Mouse (Mus musculus): Measurements from ENCODE around the gene Lonp1. TPM values are rescaled to one million over a fixed set of nuclear protein-coding genes. Genes with fewer than 3 reads are reported as not detected.

Lonp1 gene
- polyA plus RNA-seq (2012; ENCODE audit: insufficient read depth, low replicate concordance), result 35.4 and 50.4 TPM in 2 replicates

- peaks cover 41% of the 10 kb centered on the region for H3K4me1 ChIP-seq
- H3K36me3 ChIP-seq (replicated peaks; ENCODE audit: low read length), result peaks cover 32% of the 10 kb centered on the region
- peaks cover 12% of the 10 kb centered on the region for H3K27me3 ChIP-seq (replicated peaks)
- peak within 1 kb of the TSS; percentile 99 for H3K4me3 ChIP-seq (replicated peaks)
- TF ChIP-seq GATA1 (IDR thresholded peaks at IDR 0.05; ENCODE audit: borderline replicate concordance, low read length) (no peak), FLI1 (IDR thresholded peaks at IDR 0.05; ENCODE audit: low read length) (no peak)
- H3K9me3 ChIP-seq, result peaks cover 5% of the 10 kb centered on the region; the same call in 1 of the 2 replicates
Measured at GRCm38 (mm10) chr17:56626754-56627470, at the start of gene Lonp1. Gene Lonp1 (minus strand): TSS chr17:56626887.

GRCm38 (mm10) chr17:56673647-56674416, 47.1 kb upstream of the Lonp1 start:
- peaks cover 5% of the 10 kb centered on the region for H3K27me3 ChIP-seq (replicated peaks)
- H3K4me1 ChIP-seq, result peaks cover 63% of the 10 kb centered on the region
- H3K4me3 ChIP-seq (replicated peaks), result peak overlapping the region; percentile 95
- TF ChIP-seq GATA1 (IDR thresholded peaks at IDR 0.05; ENCODE audit: borderline replicate concordance, low read length) (no peak), FLI1 (IDR thresholded peaks at IDR 0.05; ENCODE audit: low read length) (no peak)
- peaks cover 31% of the 10 kb centered on the region for H3K36me3 ChIP-seq (replicated peaks; ENCODE audit: low read length)
- no peaks in the 10 kb centered on the region for H3K9me3 ChIP-seq

DNA sequence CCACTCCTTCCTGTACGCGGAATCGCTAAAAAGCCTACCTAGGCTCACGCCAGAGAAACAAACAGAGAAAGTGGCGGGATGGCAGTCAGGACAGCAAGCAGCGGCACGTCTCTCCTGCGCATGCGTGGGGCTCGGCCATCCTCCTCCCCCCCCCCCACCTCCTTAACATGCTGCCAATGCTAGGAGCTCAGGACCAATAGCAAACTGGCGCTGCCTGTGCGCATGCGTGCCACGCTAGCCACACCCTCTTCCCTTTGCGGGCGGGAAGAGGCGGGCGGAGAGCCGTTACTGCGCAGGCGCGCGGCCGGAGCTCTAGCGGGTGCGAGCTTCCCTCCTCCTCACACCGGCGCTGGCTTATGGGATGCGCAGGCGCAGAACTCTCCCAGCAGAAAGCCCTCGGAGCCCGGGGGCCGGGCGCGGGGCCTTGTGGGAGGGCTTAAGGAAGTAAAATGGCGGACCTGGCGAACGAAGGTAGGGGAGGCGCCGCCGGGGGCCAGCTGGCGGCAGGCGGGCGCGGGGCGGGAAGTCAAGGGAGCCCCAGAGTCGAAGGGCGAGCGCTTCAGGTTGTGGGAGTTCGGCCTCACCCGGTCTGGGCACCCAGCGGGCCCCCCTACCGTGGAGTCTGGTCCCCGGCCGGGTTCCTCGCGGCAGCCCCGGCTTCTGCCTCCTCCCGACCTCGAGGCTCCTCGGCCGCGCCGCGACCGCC, 46.4 kb upstream of the Lonp1 start, which contains the start of gene Ranbp3:
Gene Ranbp3 (plus strand): TSS at position 354 of the 706 bp plus-strand sequence.
- TF ChIP-seq FLI1 (IDR thresholded peaks at IDR 0.05; ENCODE audit: low read length) (no peak), GATA1 (IDR thresholded peaks at IDR 0.05; ENCODE audit: borderline replicate concordance, low read length) (no peak)
- H3K27me3 ChIP-seq (replicated peaks), result peaks cover 11% of the 10 kb centered on the region
- no peaks in the 10 kb centered on the region for H3K9me3 ChIP-seq
- H3K4me1 ChIP-seq, result peaks cover 67% of the 10 kb centered on the region
- peak within 1 kb of the TSS; percentile 95 for H3K4me3 ChIP-seq (replicated peaks)
- peaks cover 28% of the 10 kb centered on the region for H3K36me3 ChIP-seq (replicated peaks; ENCODE audit: low read length)

DNA sequence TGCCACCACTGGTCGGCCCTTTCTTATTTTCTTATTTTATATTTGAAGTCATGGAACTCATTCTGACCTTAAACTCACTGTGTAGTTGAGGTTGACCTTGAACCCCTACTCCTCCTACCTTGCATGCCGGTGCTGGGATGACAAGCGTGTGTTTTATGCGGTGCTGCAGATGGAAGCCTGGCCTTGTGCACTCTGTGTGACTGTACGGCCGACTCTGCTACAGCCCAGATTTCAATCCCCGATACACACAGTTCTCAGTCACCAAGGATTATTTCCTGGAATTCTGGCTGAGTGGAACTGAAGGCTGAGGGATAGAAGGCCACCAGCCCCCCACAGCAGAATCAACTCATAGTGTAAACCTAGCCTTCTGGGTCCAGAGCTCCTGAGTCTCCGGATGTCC, 43.1 kb upstream of the Lonp1 start:
- Histone ChIP-seq H3K9me3 (no peaks in the 10 kb centered on the region), H3K36me3 (replicated peaks; ENCODE audit: low read length) (no peaks in the 10 kb centered on the region), H3K4me3 (replicated peaks) (no peak overlapping the region), H3K4me1 (peaks cover 55% of the 10 kb centered on the region), H3K27me3 (replicated peaks) (peaks cover 33% of the 10 kb centered on the region)
- TF ChIP-seq GATA1 (IDR thresholded peaks at IDR 0.05; ENCODE audit: borderline replicate concordance, low read length), result no peak
- no peak for TF ChIP-seq FLI1 (IDR thresholded peaks at IDR 0.05; ENCODE audit: low read length)

DNA sequence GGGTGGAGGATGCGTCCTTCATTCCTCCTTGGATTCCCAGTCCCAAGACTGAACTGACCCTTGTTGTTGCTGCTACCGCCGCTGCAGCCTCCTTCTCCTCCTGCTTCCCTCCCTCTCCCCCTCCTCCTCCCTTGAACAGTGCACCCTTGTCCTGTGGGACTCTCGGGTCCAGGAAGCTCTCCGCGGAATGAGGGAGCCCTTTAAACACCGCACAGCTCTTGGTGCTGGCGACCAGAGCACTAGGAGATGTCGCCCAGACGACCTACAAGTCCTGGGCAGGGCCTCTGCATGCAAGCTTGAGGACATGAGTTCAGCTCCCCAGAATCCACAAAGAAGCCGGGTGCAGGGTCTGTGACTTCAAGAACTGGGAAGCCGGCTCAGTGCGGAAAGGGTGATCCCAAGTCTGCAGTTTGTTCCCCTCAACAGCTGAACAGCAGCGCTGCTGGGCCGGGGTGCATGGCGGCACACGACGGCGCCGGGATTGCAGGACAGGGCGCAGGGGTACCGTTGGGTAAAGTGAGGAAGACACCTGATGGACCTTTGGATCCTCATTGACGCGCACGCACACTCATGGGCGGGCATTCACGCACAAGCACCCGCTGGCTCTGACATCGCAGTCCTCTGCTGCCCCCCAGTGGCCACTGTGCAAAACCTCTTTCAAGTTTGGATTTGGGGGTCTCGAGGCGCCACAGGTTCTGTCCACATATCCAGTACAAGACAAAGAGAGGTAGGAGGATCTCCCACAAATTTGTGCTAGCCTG, 41.9 kb upstream of the Lonp1 start:
- H3K27me3 ChIP-seq (replicated peaks), result peaks cover 45% of the 10 kb centered on the region
- no peaks in the 10 kb centered on the region for H3K36me3 ChIP-seq (replicated peaks; ENCODE audit: low read length)
- peak overlapping the region; percentile 93 for H3K4me3 ChIP-seq (replicated peaks)
- no peaks in the 10 kb centered on the region for H3K9me3 ChIP-seq
- H3K4me1 ChIP-seq, result peaks cover 55% of the 10 kb centered on the region
- TF ChIP-seq FLI1 (IDR thresholded peaks at IDR 0.05; ENCODE audit: low read length) (no peak), GATA1 (IDR thresholded peaks at IDR 0.05; ENCODE audit: borderline replicate concordance, low read length) (no peak)

DNA sequence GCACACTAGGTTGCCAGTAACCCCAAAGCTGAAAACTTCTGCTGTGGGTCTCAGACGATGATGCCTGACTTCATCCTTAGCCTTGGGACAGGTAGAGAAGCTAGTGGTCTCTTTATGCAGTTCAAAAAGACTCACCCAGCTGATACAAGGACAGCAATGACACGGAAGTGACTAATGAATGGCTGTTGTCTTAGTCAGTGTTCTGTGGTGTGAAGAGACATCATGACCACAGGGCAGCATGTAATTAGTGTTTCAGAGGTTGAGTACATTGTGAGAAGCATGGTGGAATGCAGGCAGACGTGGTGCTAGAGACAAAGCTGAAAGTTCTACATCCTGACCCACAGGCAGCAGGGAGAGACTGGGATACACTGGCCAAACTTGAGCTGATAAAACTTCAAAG, 40.9 kb upstream of the Lonp1 start:
- Histone ChIP-seq H3K4me3 (replicated peaks) (peak overlapping the region; percentile 54), H3K27me3 (replicated peaks) (peaks cover 55% of the 10 kb centered on the region)
- TF ChIP-seq GATA1 (IDR thresholded peaks at IDR 0.05; ENCODE audit: borderline replicate concordance, low read length) (no peak), FLI1 (IDR thresholded peaks at IDR 0.05; ENCODE audit: low read length) (no peak)

GRCm38 (mm10) chr17:56666384-56666783, 39.7 kb upstream of the Lonp1 start:
- Histone ChIP-seq H3K9me3 (no peaks in the 10 kb centered on the region), H3K4me3 (replicated peaks) (peak overlapping the region; percentile 42), H3K27me3 (replicated peaks) (peaks cover 66% of the 10 kb centered on the region), H3K36me3 (replicated peaks; ENCODE audit: low read length) (no peaks in the 10 kb centered on the region), H3K4me1 (peaks cover 46% of the 10 kb centered on the region)
- TF ChIP-seq FLI1 (IDR thresholded peaks at IDR 0.05; ENCODE audit: low read length), result no peak

More for the DNA sequence above, 40.9 kb upstream of the Lonp1 start:
- H3K4me1 ChIP-seq, result peaks cover 53% of the 10 kb centered on the region
- no peaks in the 10 kb centered on the region for H3K36me3 ChIP-seq (replicated peaks; ENCODE audit: low read length)
- no peaks in the 10 kb centered on the region for H3K9me3 ChIP-seq

GRCm38 (mm10) chr17:56664333-56664732, 37.6 kb upstream of the Lonp1 start:
- H3K27me3 ChIP-seq (replicated peaks), result peaks cover 81% of the 10 kb centered on the region
- H3K4me1 ChIP-seq, result peaks cover 43% of the 10 kb centered on the region
- no peaks in the 10 kb centered on the region for H3K9me3 ChIP-seq
- H3K4me3 ChIP-seq (replicated peaks), result peak overlapping the region; percentile 29
- no peak for TF ChIP-seq FLI1 (IDR thresholded peaks at IDR 0.05; ENCODE audit: low read length)
- no peak for TF ChIP-seq GATA1 (IDR thresholded peaks at IDR 0.05; ENCODE audit: borderline replicate concordance, low read length)
- H3K36me3 ChIP-seq (replicated peaks; ENCODE audit: low read length), result no peaks in the 10 kb centered on the region

DNA sequence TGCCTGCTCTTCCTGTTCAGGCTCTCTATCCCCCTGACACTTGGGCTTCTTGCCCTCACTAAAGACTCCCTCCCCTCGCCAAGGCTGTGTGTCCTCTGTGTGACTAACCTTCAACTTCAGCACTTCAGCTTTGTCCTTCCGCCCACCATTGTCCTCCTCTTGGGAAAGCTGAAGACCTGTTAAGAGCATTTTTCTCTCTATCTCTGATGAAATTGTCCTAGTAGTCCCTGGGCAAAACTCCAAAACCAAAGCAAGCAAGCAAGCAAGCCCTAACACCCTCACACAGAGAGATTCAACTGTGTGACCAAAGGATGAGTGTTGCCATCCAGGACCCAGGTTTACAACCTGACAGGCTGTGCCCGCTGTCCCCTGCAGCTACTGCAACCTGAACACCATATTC, 37.0 kb upstream of the Lonp1 start:
- no peaks in the 10 kb centered on the region for H3K36me3 ChIP-seq (replicated peaks; ENCODE audit: low read length)
- H3K27me3 ChIP-seq (replicated peaks), result peaks cover 85% of the 10 kb centered on the region

More for the DNA sequence above, 37.0 kb upstream of the Lonp1 start:
- no peak for TF ChIP-seq FLI1 (IDR thresholded peaks at IDR 0.05; ENCODE audit: low read length)
- no peak for TF ChIP-seq GATA1 (IDR thresholded peaks at IDR 0.05; ENCODE audit: borderline replicate concordance, low read length)
- Histone ChIP-seq H3K9me3 (no peaks in the 10 kb centered on the region), H3K4me1 (peaks cover 37% of the 10 kb centered on the region), H3K4me3 (replicated peaks) (peak overlapping the region; percentile 3)
